Mouse (Mus musculus) lung, embryonic 14.5 days (tissue): ENCODE results near the gene Hspbap1. TPM values are rescaled to one million over a fixed set of nuclear protein-coding genes. Genes with fewer than 3 reads are reported as not detected.

Experiments
- ATAC-seq: fragments of 200-750 bp; cut with Nextera tagmentation; 2 replicates; pipeline ENCODE4 v1.8.0; 2017; ENCODE audit warnings: mild to moderate bottlenecking, moderate TSS enrichment, moderate library complexity; ENCODE audit not compliant: insufficient read depth
- DNase-seq: peaks from one replicate; pipeline ENCODE4 v3.0.0-alpha.2; 2015
- H3K27ac ChIP-seq: fragments of 300-500 bp; sonication (generic); 2 replicates; pipeline ENCODE4 v1.5.1; 2014; ENCODE audit warnings: low read depth, mild to moderate bottlenecking, moderate library complexity
- H3K27me3 ChIP-seq: fragments of 300-500 bp; sonication (generic); 2 replicates; pipeline ENCODE4 v1.6.1; 2014; ENCODE audit warnings: low read length, control low read depth; ENCODE audit not compliant: insufficient read depth
- H3K36me3 ChIP-seq: fragments of 300-500 bp; sonication (generic); 2 replicates; pipeline ENCODE4 v1.6.1; 2014; ENCODE audit warnings: control low read depth; ENCODE audit not compliant: insufficient read depth
- H3K4me1 ChIP-seq: fragments of 300-500 bp; sonication (generic); 2 replicates; pipeline ENCODE4 v1.6.1; 2014; ENCODE audit warnings: antibody characterized with exemption, control low read depth; ENCODE audit not compliant: insufficient read depth
- H3K4me2 ChIP-seq: fragments of 300-500 bp; sonication (generic); 2 replicates; pipeline ENCODE4 v1.6.1; 2014; ENCODE audit warnings: mild to moderate bottlenecking
- H3K4me3 ChIP-seq: fragments of 300-500 bp; sonication (generic); 2 replicates; pipeline ENCODE4 v1.5.1; 2014; ENCODE audit warnings: low read depth, low read length
- H3K9ac ChIP-seq: fragments of 300-500 bp; sonication (generic); 2 replicates; pipeline ENCODE4 v1.6.1; 2014
- H3K9me3 ChIP-seq: fragments of 300-500 bp; sonication (generic); 2 replicates; pipeline ENCODE4 v1.6.1; 2016; ENCODE audit warnings: low read depth, low read length, control low read depth
- CTCF ChIP-seq: IDR thresholded peaks from 2 replicates; pipeline ENCODE4 v1.5.1; 2016; ENCODE audit warnings: antibody characterized with exemption, low read depth
- WGBS: fragments of 180-500 bp; shearing (Covaris S2); extraction: QIAGEN DNeasy Blood & Tissue Kit; methylation state at CpG from one replicate; pipeline ENCODE4 v1.1.7; 2014; 5-methylcytosine and 5-hydroxymethylcytosine counted together
- polyA plus RNA-seq: library from polyadenylated mRNA; unstranded; fragments of >200 nt; fragmentation: Nextera tagmentation; extraction: Ambion mirVana; gene quantifications from 2 replicates; pipeline ENCODE4 v1.2.1, GENCODE M21; 2014

The Hspbap1 gene
- polyA plus RNA-seq: 16.0 and 16.4 TPM in 2 replicates

- TF ChIP-seq CTCF: no peak
- H3K4me3 ChIP-seq: peak within 1 kb of the TSS; percentile 78
- no peaks in the 10 kb centered on the region for H3K36me3 ChIP-seq
- peak within 1 kb of the TSS; percentile 58; the same call in 1 of the 2 replicates for H3K27ac ChIP-seq
- ATAC-seq (peak; percentile 67), DNase-seq (peak; percentile 94)
- no peaks in the 10 kb centered on the region for H3K9me3 ChIP-seq
- H3K9ac ChIP-seq: peak within 1 kb of the TSS; percentile 85
- peak within 1 kb of the TSS; percentile 85 for H3K4me2 ChIP-seq
- 0 out of 2 replicates have a peak, but pooled peaks cover 5% of the 10 kb centered on the region for H3K4me1 ChIP-seq
- H3K27me3 ChIP-seq: no peaks in the 10 kb centered on the region
- whole genome bisulfite sequencing: under 1% methylated on average over 51 of the region's 51 CpGs
These were observed at the start of gene Hspbap1 for GRCm38 (mm10) chr16:35769878-35770657. Hspbap1 (plus strand) TSS chr16:35770375.

- no peak for ATAC-seq
- H3K4me1 ChIP-seq: no peaks in the 10 kb centered on the region
- TF ChIP-seq CTCF: no peak
- WGBS: 86% methylated on average over 6 of the region's 6 CpGs
- H3K27ac ChIP-seq: no peak overlapping the region
- no peak overlapping the region for H3K4me3 ChIP-seq
- H3K4me2 ChIP-seq: no peak overlapping the region
- H3K9me3 ChIP-seq: no peaks in the 10 kb centered on the region
- 0 out of 2 replicates have a peak, but pooled peaks cover 5% of the 10 kb centered on the region for H3K36me3 ChIP-seq
- no peak for DNase-seq
- no peak overlapping the region for H3K9ac ChIP-seq
- H3K27me3 ChIP-seq: no peaks in the 10 kb centered on the region
These were observed 45.6 kb upstream of the Hspbap1 start for GRCm38 (mm10) chr16:35724561-35724960.

GRCm38 (mm10) chr16:35726601-35727000, 43.6 kb upstream of the Hspbap1 start:
- Histone ChIP-seq H3K4me2 (no peak overlapping the region), H3K9ac (no peak overlapping the region), H3K4me3 (no peak overlapping the region), H3K4me1 (no peaks in the 10 kb centered on the region), H3K36me3 (0 out of 2 replicates have a peak, but pooled peaks cover 4% of the 10 kb centered on the region), H3K27ac (no peak overlapping the region), H3K27me3 (no peaks in the 10 kb centered on the region), H3K9me3 (no peaks in the 10 kb centered on the region)
- TF ChIP-seq CTCF: no peak
- DNase-seq (no peak), ATAC-seq (no peak)
- 76% methylated on average over 2 of the region's 2 CpGs for WGBS

- ATAC-seq: peak; percentile 95
- Histone ChIP-seq H3K9me3 (no peaks in the 10 kb centered on the region), H3K4me3 (no peak overlapping the region), H3K36me3 (no peaks in the 10 kb centered on the region), H3K4me1 (no peaks in the 10 kb centered on the region), H3K4me2 (no peak overlapping the region), H3K27ac (no peak overlapping the region), H3K27me3 (no peaks in the 10 kb centered on the region), H3K9ac (no peak overlapping the region)
- DNase-seq: peak; percentile 67
- no peak for TF ChIP-seq CTCF
- 41% methylated on average over 8 of the region's 8 CpGs for WGBS
These were observed 40.9 kb upstream of the Hspbap1 start for GRCm38 (mm10) chr16:35729151-35729738.

GRCm38 (mm10) chr16:35732096-35732495, 38.1 kb upstream of the Hspbap1 start:
- 78% methylated on average over 7 of the region's 7 CpGs for WGBS
- H3K9me3 ChIP-seq: no peaks in the 10 kb centered on the region
- H3K27me3 ChIP-seq: no peaks in the 10 kb centered on the region
- no peaks in the 10 kb centered on the region for H3K36me3 ChIP-seq
- H3K4me3 ChIP-seq: no peak overlapping the region
- ATAC-seq (no peak), DNase-seq (no peak)
- no peak overlapping the region for H3K9ac ChIP-seq
- H3K4me1 ChIP-seq: no peaks in the 10 kb centered on the region
- no peak overlapping the region for H3K27ac ChIP-seq
- no peak for TF ChIP-seq CTCF
- H3K4me2 ChIP-seq: no peak overlapping the region

GRCm38 (mm10) chr16:35734038-35734437, 36.1 kb upstream of the Hspbap1 start:
- WGBS: 13% methylated on average over 6 of the region's 6 CpGs
- Histone ChIP-seq H3K9me3 (no peaks in the 10 kb centered on the region), H3K4me1 (no peaks in the 10 kb centered on the region), H3K4me3 (no peak overlapping the region), H3K36me3 (no peaks in the 10 kb centered on the region), H3K9ac (no peak overlapping the region), H3K27me3 (no peaks in the 10 kb centered on the region), H3K27ac (no peak overlapping the region), H3K4me2 (no peak overlapping the region)
- DNase-seq: peak; percentile 78
- peak; percentile 87 for TF ChIP-seq CTCF
- no peak for ATAC-seq

GRCm38 (mm10) chr16:35738096-35738767, 31.9 kb upstream of the Hspbap1 start:
- Histone ChIP-seq H3K27me3 (no peaks in the 10 kb centered on the region), H3K27ac (no peak overlapping the region), H3K9ac (no peak overlapping the region), H3K4me3 (no peak overlapping the region), H3K4me1 (no peaks in the 10 kb centered on the region), H3K9me3 (no peaks in the 10 kb centered on the region), H3K36me3 (no peaks in the 10 kb centered on the region), H3K4me2 (no peak overlapping the region)
- 77% methylated on average over 7 of the region's 7 CpGs for WGBS
- TF ChIP-seq CTCF: no peak
- ATAC-seq (no peak), DNase-seq (no peak)
